Mouse (Mus musculus) CH12F3 (cell line): Measurements from ENCODE around the gene Chrm1.
"Not testable (repeated sequence)": the region's sequence is repeated elsewhere in the genome, so short reads cannot be mapped to it uniquely, and the experiment has no call there.

ENCODE experiments used
- in situ Hi-C: fragments of 300-500 bp; cut with MboI; formaldehyde crosslinking; loops from 2 replicates; pipeline ENCODE4 v1.14.3; 2020; ENCODE audit warnings: low sequenced_read_pairs

The Chrm1 gene

DNA sequence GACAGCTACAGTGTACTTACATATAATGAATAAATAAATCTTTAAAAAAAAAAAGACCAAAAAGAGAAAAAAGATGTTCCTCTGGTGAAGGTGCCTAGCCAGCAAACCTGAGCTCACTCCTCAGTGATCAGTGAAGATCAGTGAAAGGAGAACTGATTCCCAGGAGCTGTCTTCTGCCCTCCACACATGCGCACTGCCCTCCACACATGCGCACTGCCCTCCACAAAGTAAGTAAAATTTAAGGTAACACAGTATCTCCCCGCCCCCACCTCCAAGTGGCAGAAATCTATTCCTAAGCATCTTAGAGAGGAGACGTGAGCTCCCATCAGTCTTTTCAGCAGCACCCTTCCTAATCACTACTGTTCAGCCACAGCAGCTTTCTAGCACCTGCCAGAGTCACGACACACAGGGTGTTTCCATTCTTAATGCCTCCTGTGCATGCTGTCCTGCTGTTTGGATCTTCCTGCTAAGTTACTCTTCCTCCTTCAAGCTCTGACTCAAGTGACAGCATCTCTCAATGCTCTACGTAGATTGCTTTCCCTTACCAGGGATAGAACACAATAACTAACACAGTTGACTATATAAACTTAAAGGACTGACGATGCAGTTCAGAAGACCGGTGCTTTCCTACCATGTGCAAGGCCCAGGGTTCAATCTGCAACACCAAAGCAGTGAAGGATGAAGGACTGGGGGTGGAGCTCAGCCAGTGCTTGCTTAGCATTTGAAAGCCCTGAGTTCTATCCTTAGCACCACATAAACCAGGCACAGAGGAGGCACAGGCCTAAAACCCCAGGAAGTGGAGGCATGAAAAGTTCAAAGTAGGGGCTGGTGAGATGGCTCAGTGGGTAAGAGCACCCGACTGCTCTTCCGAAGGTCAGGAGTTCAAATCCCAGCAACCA lies 52.5 kb downstream of the Chrm1 start:
- in situ Hi-C loops: no loop called here

DNA sequence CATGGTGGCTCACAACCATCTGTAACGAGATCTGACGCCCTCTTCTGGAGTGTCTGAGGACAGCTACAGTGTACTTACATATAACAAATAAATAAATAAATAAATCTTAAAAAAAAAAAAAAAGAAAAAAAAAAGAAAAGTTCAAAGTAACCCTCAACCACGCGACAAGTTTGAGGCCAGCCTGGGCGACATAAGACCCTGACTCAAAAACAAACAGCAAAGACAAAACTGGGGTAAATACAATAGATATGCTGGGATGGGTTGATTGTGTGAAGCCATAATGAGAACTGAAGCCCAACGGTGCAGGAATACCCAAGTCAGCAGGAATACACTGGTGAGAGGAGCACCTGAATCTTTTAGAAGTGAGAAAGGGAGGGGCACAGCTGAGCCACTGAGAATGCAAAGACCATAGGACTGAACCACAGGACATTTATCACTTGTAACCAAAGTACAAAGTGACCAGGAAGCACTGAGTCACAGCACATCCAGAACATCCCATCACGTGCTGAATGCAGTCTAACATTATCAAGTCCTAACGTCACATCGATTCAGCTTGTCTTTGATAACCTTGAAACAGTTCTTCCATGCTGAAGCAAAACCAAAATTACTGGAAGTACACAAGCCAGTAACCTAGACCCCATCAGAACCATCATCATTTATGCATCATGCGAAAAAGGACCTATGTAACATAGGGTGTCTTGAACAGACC lies 53.3 kb downstream of the Chrm1 start:
- in situ Hi-C loops: no loop called here

DNA sequence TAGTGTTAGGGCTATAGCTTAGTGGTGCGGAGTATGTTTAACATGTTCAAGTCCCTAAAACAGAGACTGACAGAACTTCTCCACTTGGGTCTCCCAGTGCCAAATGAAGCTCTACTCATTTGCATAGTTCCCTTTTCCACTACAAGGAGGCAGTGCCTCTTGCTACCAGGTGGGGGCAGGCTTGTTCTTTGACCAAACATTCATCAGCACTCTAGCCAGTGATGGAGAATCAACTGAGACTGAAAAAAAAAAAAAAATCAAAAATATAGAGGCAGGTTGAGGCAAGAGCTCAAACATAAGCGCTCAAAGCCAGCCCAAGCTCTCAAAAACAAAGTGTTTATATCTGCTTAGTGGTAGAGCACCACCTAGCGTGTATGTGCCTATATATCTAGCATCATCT lies 54.8 kb downstream of the Chrm1 start:
- in situ Hi-C loops: no loop called here

DNA sequence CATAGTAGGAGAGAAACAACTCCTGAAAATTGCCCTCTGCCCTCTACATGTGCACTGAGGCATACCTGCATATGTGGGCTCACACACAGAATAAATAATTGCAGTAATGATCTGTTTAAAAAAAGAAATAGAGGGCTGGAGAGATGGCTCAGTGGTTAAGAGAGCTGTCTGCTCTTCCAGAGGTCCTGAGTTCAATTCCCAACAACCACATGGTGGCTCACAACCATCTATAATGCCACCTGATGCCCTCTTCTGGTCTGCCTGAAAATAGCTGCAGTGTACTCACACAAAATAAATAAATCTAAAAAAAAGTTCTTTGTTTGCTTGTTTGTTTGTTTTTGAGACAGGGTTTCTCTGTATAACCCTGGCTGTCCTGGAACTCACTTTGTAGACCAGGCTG lies 55.4 kb downstream of the Chrm1 start:
- in situ Hi-C loops: not testable (repeated sequence)

DNA sequence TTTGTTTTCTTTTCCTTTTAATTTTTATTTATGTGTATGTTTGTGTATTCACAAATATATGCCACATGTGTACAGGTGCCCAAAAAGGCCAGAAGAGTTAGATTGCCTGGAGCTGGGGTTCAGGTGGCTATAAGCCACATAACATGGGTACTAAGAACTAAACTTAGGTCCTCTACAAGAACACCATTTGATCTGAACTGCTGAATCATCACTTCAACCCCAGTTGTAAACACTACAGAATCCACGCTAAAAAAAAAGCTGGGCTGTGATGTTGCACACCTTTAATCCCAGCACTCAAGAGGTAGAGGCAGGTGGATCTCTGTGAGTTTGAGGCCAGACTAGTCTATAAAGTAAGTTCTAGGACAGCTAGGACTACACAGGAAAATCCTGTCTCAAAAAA lies 57.8 kb downstream of the Chrm1 start:
- in situ Hi-C loops: no loop called here

DNA sequence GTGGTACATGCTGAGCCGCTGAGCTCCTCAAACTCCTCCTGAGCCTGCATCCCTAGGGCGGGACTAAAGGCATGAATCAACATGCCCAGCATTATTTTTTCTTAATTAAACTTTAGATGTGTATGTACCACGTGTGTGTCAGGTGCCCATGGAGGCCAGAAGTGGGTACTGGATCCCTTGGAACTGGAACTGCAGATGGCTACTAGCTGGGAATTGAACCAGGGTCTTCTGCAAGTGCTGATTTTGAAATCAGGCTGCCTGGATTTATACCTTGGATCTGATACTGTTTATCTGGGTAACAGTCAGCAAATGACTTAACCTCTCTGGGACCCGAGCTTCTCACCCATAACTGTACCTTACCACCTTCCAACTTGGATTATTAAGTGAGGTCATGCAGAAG lies 58.4 kb downstream of the Chrm1 start:
- in situ Hi-C loops: no loop called here

DNA sequence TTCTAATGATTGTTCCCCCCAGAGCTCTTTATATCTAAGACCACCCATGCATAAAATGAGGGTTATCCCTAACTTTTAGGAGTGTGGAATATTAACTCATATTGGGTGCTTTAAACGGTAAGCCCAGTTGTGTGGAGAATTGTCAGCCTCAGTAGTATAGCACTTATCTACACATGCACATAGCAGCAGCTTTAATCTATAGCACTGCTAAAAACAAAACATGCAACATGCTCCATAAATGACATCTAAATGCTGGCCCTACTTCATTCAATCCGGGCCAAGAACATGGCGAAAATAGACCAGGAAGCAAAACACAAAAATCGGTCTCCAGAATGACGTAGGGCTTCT lies 58.9 kb downstream of the Chrm1 start:
- in situ Hi-C loops: no loop called here

DNA sequence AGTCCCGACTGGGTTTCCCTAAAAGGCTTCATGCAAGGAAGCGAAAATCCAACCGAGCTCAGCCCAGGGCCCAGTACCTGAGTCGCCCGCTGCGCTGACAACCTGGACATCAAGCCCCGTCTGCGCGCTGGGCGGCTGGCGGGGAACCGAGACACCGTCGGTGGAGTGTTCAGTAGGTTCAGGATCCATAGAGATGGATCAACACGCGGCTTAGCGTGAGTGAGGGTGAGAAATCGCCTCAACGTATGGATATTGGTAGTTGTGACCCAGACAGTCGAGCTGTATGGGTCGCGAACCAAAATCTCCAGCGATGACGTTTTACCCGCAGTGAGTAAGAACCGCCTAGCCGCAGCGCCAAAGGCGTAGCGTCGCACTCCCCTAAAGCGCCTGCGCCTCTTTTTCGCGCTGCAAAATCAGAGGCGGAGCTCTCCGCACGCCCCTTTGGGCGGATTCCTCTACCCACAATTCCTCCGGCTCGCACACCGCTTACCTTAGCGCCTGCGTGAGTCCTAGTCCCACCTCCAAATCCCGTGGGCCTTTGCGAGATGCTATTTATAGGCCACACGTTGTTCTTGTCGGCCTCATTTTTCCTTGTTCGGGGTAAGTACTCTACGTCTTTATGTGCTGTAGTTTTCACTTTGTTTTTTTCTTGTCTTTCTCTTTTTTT lies 59.5 kb downstream of the Chrm1 start, which contains the start of gene Slc3a2:
Gene Slc3a2 (minus strand): TSS at position 463 of the 667 bp plus-strand sequence.
- in situ Hi-C loops: no loop called here

DNA sequence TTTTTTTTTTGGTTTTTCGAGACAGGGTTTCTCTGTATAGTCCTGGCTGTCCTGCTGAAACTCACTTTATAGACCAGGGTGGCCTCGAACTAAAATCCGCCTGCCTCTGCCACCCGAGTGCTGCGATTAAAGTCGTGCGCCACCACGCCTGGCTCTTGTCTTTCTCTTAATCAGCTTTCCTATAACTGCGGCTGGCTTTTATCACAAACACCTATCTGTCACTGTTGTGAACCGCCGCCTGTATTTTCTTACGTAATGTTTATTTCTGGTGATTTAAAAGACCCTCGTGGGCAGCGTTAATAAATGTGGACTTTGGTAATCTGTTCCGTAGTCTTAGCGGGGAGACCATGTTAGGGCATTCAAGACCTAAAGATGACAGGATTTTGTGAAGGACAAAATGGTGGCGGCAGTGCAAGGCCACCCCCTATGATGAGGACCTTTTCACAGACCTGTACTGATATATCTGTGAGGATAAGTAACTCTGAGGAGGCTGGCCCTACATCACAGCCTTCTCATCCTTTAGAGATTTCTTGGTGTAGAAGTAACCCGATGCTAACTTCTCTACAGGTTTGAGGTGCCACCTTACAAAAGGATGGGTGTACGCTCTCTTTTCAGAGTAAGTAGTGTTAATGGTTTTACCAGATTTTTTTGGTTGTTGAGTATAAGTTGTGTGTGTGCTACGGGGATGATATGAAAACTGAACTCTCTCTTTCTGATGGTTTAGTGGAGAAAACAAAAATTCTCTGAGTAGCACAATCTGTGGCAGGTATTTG lies 60.2 kb downstream of the Chrm1 start:
- in situ Hi-C loops: no loop called here

DNA sequence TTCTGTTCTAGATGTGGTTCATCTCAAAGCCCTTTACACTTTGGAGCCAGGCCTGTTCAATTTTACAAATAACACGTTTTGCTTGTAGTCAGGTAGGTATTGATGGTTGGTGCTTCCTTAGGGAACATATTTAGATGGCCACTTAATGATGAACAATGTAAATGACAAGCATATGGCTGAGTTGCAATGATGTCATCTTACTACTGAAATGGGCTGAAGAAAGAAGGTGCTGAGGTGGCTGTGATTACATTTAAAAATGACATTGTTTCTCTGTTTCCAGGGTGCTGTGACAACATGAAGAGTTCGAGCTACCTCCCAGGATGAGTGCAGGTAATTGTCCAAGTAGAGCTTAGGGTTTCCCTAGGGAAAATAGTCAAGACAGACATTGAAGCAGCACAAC lies 60.8 kb downstream of the Chrm1 start:
- in situ Hi-C loops: no loop called here

DNA sequence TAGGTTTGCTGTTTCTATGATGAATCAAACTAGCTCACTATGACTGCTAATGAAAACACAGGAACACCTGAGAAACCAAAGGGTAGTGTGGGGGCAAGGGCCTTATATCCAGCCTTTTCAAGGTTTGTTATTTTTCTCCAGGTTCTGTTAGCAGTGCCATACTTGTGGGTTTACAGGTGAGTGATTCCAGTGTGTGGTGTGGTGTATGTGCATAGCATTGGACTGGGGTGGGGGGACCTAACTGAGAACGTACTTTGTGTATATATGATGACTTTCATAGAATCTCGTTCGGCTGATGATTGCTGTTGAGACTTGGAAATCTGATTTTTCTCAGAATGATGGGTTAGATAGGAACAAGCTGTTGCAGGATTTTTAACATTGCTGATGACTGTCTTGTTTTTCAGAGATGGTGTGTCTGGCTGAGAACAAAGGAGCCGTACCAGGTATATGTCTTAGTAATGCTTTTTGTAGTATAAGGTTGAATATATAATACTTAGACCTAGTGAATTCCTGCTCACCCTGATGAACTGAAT lies 61.6 kb downstream of the Chrm1 start:
- in situ Hi-C loops: no loop called here

DNA sequence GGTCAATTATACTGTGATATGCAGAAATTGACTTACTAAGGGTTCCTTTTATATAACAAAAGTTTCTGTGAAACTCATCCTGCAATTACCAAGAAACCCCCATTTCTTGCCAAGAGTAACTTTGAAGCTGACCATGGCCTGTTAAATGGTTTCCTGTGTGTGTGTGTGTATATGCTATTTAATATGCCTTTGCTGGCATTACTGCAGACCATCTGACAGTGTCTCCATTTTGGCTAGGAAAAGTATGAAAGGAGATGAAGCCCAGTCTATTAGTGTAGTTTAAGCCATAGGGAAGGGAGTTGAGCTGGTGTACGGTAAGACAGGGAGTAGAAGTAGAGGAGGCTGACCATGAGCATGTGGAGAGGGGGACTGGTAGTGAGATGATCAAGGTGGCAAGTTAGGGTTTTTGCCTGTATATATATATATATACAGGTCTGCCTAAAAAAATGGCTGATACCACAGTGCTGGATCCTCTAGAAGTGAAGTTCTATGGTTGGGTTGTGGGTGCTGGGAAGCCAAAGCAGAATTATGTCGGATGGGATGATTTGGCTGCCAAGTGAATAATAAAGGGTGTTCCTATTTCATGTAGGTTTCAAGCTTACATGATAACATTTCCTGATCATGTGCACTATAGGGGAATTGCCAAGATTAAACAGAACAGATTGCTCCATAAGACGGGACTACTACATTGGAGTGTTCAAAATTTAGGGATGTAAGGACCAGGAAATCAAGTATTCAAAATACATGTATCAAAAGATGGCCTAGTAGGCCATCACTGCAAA lies 63.2 kb downstream of the Chrm1 start:
- in situ Hi-C loops: no loop called here

DNA sequence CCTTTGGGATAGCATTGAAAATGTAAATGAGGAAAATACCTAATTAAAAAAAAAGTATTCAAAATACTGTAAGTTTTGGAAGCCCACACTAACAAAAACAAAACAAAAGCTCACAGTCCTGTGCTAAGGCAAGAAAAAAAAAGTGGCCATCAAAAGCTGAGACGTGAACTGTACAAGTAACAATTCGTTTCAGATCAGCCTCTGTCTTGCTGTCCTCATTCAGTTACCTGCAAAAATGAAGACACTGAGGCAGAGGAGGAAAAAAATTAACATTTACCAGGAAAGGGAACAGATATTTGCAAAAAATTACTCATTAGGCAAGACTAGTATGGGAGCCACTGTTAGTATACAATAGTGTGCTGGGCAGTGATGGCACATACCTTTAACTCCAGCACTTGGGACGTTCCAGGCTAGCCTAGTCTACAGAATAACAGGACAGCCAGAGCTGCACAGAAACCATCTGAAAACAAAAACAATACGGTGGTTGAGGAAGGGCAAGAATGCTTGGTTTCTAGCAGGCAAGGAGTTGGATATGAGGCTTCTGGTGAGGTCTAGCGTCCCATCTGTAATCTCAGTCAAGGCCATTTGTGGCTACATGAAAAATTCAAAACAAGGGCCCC lies 64.0 kb downstream of the Chrm1 start:
- in situ Hi-C loops: no loop called here

DNA sequence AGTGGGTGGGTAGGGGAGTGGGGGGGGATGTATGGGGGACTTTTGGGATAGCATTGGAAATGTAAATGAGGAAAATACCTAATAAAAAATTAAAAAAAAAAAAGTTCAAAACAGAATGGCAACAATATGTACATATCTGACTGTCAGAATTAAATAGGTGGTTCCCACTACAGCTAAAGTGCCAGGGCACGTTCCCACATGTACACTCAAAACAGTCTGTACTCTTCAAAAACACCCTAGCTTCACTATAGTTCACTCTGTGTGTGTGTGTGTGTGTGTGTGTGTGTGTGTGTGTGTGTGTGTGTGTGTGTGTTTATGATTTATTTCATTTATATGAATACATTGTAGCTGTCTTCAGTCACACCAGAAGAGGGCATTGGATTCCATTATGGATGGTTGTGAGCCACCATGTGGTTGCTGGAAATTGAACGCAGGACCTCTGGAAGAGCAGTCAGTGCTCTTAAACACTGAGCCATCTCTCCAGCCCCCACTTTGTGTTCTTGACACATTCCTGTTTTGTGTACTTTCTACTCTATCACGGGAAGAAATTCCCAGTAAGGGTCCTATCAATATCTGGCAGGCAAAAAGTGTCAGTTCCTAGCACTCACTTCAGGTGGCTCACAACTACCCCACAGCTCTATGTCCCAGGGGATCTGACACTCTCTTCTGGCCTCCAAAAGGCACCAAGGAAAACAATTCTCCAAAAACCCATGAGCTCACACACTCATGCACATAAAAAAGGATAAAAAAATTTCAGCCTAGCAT lies 64.9 kb downstream of the Chrm1 start:
- in situ Hi-C loops: not testable (repeated sequence)
